Mouse (Mus musculus) forebrain, embryonic 15.5 days (tissue): Measurements from ENCODE around the gene Tnn. TPM values are rescaled to one million over a fixed set of nuclear protein-coding genes. Genes with fewer than 3 reads are reported as not detected.

Experiments used
- ATAC-seq: fragments of 200-750 bp; cut with Nextera tagmentation; replicated peaks from 2 replicates; pipeline ENCODE4 v1.8.0; 2017; ENCODE audit warnings: mild to moderate bottlenecking, moderate TSS enrichment, moderate library complexity
- H3K27ac ChIP-seq: fragments of 300-500 bp; sonication (generic); replicated peaks from 2 replicates; pipeline ENCODE4 v1.5.1; 2015; ENCODE audit warnings: mild to moderate bottlenecking, inconsistent platforms
- H3K27me3 ChIP-seq: fragments of 300-500 bp; sonication (generic); 2 replicates; pipeline ENCODE4 v1.6.1; 2015; ENCODE audit warnings: inconsistent platforms
- H3K36me3 ChIP-seq: fragments of 300-500 bp; sonication (generic); 2 replicates; pipeline ENCODE4 v1.6.1; 2015; ENCODE audit warnings: mild to moderate bottlenecking, inconsistent platforms
- H3K4me1 ChIP-seq: fragments of 300-500 bp; sonication (generic); 2 replicates; pipeline ENCODE4 v1.6.1; 2015; ENCODE audit warnings: inconsistent platforms
- H3K4me2 ChIP-seq: fragments of 300-500 bp; sonication (generic); replicated peaks from 2 replicates; pipeline ENCODE4 v1.6.1; 2015; ENCODE audit warnings: mild to moderate bottlenecking, inconsistent platforms
- H3K4me3 ChIP-seq: fragments of 300-500 bp; sonication (generic); 2 replicates; pipeline ENCODE4 v1.5.1; 2015; ENCODE audit warnings: mild to moderate bottlenecking, inconsistent platforms
- H3K9ac ChIP-seq: fragments of 300-500 bp; sonication (generic); replicated peaks from 2 replicates; pipeline ENCODE4 v1.6.1; 2015; ENCODE audit warnings: mild to moderate bottlenecking, inconsistent platforms
- H3K9me3 ChIP-seq: fragments of 300-500 bp; sonication (generic); 2 replicates; pipeline ENCODE4 v1.6.1; 2016; ENCODE audit warnings: inconsistent platforms
- WGBS: fragments of 180-500 bp; shearing (Covaris S2); methylation state at CpG from one replicate; pipeline ENCODE4 v1.1.7; 2015; ENCODE audit warnings: mixed read lengths; 5-methylcytosine and 5-hydroxymethylcytosine counted together
- polyA plus RNA-seq: library from polyadenylated mRNA; unstranded; fragments of >200 nt; fragmentation: Nextera tagmentation; extraction: Ambion mirVana; gene quantifications from 2 replicates; pipeline ENCODE4 v1.2.1, GENCODE M21; 2015

Gene Tnn
- polyA plus RNA-seq, 1 experiment from 2014 or later = not detected

DNA sequence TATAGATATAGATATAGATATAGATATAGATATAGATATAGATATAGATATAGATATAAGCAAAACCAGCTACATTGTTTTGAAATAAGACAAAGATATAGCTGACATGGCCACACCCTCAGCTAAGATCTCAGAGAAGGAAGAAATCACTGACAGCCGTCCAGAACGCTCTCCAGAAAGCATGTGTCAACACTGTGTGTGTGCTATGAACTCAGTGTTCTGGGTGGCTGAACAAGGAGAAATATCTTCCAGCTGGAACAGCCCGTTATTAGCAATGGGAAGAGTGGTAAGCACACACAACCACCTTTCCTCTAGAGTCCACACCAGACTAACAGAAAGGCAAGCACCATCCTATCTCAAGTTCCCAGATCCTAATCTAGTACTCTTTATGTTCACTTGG is 117.8 kb downstream of the Tnn start:
- no peak overlapping the region for H3K27ac ChIP-seq
- ATAC-seq = no peak
- H3K36me3 ChIP-seq = no peaks in the 10 kb centered on the region
- no peaks in the 10 kb centered on the region for H3K27me3 ChIP-seq
- no peak overlapping the region for H3K4me3 ChIP-seq
- no peaks in the 10 kb centered on the region for H3K9me3 ChIP-seq
- 77% methylated on average over 3 of the region's 3 CpGs for WGBS
- H3K9ac ChIP-seq = no peak overlapping the region
- no peak overlapping the region for H3K4me2 ChIP-seq
- no peaks in the 10 kb centered on the region for H3K4me1 ChIP-seq

Other genes starting within 250 kb of the Tnn start
- 2.1 and 2.7 TPM in 2 replicates for gene 4930523C07Rik, start 109.2 kb downstream of the Tnn start, polyA plus RNA-seq
- 178 and 182 TPM in 2 replicates for gene Mrps14, start 41.6 kb upstream of the Tnn start, polyA plus RNA-seq
- 284 and 296 TPM in 2 replicates for gene Cacybp, start 59.3 kb upstream of the Tnn start, polyA plus RNA-seq